Mouse (Mus musculus): ENCODE measurements at regions not wholly inside any gene's neighbourhood (a gene's known extent, or its start where the extent isn't known, plus 50 kb on each side); places are given as distances from the start of the nearest gene placed in this dataset.
A peak's percentile ranks its signal among the peaks of the same experiment; 100 is the strongest.

DNA sequence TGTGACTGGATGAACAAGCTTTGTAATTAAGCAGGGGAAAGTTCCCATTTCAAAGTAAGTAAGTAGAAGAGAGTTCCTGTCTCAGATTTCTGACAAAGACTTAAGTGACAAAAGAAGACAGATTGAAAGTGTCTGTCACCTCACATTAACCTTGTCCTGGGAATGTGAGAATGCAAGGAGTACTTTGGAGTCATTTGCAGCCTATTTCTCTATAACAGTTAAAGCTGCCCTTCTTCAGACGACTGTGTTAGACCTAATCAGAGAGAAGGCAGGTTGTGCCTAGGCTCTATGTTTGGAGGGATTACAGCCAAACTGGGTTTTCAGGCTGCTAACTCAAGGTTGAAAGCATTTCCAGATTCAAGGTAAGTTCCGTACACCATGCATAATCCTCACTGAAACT is 446.5 kb downstream of the Pdgfc start:
- no peak for ATAC-seq (ENCODE audit: low TSS enrichment)

- no peak for ATAC-seq (ENCODE audit: low TSS enrichment)
Observed at GRCm38 (mm10) chr3:81483363-81483762, 447.1 kb downstream of the Pdgfc start.

DNA sequence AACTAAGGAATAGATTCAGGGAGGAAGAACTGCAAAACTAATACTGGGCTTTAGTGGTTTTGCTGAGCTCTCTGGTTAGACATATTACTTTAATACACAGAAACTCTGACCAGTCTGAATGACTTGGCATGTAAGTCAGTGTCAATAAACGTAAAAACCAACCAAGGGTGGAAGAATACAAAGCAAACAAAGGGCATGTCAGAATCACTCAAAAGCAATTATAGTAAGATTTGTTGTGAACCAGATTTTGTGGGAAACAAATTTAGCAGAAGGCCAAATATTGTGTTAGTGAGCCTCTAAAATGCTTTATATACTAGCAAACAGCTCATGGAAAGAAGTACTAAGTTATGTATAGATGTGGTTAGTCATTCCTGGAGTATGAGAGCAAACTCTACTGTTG is 427.1 kb upstream of the Ctso start:
- ATAC-seq (ENCODE audit: low TSS enrichment): no peak

DNA sequence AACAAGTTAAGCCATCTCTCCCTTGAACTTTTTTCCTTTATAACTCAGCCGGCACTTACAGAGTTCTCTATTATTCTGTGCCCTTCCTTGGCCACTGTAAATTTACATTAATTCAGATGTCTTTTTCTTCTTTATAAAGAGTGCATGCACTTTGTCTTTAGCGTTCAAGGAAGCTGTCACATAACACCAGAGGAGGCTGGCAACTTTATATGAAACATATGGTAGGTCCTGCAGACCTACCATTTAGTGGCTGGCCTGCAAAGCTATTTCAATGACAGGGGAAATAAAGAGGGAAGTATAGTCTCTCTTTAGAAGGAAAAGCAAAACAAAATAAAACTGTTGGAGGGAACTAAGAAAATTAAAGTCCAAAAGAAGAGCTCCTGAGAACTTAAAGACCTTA is 423.8 kb upstream of the Ctso start:
- ATAC-seq (ENCODE audit: low TSS enrichment): no peak

GRCm38 (mm10) chr3:81521804-81522203 is 410.6 kb upstream of the Ctso start:
- ATAC-seq (ENCODE audit: low TSS enrichment): no peak

DNA sequence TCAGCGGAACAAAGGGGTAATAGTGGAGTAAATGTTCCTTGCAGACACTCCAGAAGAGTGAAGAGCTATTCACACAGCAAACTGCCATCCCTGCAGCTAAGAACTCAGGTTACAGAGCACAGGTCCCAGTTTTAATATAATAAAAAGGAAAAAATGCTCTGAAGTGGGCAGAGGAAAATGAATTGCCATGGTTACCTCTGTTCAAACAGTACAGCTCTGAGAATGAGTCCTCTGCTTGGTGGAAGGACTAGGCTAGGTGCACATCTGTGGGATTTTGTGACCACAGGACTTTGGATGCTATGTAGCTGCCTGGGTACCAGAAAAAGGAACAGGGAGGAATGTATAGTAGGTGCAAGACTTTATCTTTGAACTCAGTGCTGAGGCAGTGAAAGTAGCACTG is 401.5 kb upstream of the Ctso start:
- no peak; the same call in 1 of the 2 replicates for ATAC-seq (ENCODE audit: low TSS enrichment)

DNA sequence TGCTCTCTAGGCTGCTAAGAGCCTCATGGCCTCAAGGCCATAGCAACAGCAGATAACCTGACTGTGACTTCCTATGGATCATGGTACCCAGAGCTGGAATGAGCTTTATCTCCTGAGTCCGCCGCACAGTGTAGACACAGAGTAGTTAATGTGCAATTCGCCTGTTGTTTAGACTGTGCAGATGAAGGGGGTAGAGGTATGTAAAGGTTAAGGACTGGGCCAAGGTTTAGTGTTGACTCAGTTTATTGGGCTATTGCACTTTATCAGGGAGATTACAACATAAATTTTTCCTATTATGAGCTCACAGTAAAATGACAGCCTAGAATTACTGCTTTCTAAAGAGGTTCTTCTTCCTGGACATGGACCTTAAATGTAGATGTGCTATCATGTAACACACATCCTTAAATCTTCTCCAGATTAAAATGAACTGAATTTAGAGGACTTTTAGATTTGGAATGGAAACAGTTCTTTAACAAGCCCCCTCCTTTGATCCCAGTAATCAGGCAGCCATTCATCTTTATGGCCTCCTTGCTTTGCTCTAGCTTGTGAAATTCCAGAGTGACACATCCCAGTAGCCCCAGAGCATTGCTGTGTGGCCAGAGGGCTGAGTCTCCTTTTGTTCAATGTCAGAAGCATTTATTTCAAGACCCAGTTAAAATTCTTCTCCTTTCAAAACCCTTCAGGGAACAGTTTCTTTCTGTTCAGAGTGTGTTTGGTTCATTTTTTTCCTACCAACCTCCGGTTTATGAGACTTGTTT is 396.8 kb upstream of the Ctso start:
- no peak for ATAC-seq (ENCODE audit: low TSS enrichment)

DNA sequence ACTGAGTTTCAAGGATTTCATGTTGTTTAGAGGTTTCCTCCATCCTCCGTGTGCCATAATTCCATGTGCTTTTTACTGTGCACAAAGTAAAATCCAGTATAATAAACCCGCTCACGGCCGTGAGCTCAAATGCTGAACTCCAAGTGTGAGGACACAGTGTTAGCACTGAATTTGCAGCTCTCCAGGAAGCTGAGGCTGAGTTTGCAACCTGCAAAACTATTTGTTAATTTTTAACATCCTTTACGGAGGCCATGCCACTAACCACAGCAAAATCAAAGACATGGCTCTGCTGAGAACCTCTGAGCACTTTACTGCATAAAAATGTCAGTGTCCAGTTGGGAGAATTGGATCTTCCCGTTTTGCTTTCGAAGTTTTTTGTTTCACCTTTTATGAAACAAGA is 377.6 kb upstream of the Ctso start:
- ATAC-seq (ENCODE audit: low TSS enrichment): no peak

DNA sequence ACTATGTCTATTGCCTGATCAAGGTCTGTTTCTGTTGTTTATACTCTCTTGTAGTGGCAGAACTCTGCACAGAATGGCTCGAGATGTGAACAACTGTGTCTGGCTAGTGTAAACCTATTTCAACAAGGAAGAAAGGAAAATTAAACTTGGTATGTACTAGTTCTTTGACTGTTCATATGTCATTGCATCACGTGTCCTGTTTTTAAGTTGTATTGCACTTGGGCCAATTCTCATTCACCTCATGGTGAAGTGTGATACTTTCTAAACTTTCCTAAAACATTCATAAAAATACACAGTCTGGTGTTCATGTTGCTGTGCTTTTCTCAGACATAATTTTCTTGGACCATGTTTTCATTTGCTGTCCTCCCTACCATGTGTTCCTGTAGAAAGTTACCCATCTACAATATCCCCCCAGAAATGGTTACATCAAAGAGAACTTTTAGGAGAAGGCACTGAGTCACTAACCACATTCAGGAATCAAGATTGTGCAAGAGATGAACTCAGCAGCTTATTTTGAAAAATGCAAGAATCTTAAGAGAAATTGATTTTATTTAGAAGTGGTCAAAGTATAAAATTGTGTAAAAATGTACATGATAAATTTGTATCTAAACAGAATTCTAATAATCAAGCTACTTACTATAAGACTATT is 369.7 kb upstream of the Ctso start:
- ATAC-seq (ENCODE audit: low TSS enrichment): no peak

- no peak for ATAC-seq (ENCODE audit: low TSS enrichment)
Observed at GRCm38 (mm10) chr3:81563858-81564756, 368.3 kb upstream of the Ctso start.

DNA sequence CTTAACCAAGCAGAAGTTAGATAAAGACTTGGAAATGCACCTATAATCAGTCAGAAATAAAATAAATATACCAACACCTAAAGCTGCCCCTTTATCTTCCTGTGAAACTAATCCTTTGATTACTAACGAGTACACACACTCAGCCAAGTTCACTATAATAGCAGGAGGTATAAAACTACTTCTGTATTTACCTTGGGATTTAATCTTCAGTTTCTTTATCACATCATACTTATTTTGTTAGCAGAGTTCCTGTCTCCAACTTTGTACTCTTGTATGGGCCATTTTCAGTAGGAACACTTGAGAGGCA is 367.7 kb upstream of the Ctso start:
- no peak for ATAC-seq (ENCODE audit: low TSS enrichment)

DNA sequence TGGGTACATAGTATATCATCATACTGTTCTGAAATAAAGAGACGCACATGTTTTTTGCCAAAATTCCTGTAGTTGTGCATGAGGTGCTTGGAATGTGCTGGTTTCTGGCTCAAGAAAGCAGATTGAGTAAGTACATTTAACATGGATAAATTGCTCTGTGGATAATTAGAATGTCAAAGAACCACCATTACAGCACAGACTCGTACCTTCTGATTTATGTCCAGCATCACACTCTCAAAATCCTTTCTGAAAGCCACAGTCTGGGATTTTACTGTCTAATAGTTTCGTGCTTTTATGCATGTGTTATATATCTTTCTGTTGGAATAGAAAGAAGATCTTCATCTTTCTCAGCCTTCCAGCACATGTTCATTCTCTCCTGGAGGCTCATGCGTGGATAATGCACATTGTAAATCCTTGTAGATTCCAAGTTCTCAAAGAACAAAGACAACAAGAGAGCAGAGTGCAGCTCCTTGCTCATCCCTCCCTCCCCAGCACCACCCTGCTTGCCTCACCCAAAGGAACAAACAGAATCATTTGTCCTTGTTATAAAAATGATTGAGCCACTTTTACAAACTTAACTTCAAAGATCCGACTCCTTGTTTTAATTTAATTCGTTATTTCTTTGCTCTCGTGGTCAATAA is 348.9 kb upstream of the Ctso start:
- no peak for ATAC-seq (ENCODE audit: low TSS enrichment)

- peak; percentile 99 for ATAC-seq (ENCODE audit: low TSS enrichment)
Observed at GRCm38 (mm10) chr3:81589109-81589508, 343.3 kb upstream of the Ctso start.

GRCm38 (mm10) chr3:81629157-81629556 is 303.2 kb upstream of the Ctso start:
- no peak for ATAC-seq (ENCODE audit: low TSS enrichment)

- ATAC-seq (ENCODE audit: low TSS enrichment): no peak
Observed at GRCm38 (mm10) chr3:81658490-81658889, 273.9 kb upstream of the Ctso start.

DNA sequence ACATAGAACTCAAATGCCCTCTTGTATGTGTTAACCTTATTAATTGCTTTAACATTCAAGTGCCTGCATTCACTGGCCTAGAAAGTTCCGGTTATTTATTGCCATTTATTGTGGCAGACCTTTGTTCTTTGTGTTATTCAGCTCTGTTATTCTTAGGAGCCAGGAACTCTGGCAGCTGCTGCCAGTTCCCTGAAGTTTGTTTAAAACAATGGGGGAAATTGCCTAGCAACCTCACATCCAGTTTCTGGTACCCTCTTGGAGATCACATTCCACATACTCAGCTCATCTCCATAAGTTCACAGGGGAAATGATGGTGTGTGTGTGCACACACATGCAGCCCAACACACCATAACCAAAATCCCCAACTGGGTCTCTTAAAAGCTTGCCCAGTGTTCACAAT is 270.8 kb upstream of the Ctso start:
- no peak; the same call in 1 of the 2 replicates for ATAC-seq (ENCODE audit: low TSS enrichment)

GRCm38 (mm10) chr3:81666262-81666661 is 266.1 kb upstream of the Ctso start:
- no peak for ATAC-seq (ENCODE audit: low TSS enrichment)

DNA sequence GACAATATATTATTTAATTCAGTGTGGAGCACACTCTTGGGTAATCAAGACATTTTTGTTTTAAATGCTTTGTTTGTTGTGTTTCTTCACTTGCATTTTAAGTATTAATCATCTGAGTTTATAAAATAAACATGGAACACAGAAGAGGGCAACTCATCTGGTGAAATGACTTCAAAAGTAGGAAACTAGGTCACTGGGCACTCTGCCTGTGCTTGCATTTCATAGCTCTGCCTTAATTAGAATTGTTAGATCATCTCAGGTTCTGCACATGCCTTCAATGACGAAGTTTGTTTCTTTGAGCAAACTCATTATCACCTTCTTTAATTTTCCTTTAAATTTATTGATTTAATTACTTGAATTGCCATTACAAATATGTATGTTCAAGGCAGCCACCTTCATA is 255.8 kb upstream of the Ctso start:
- peak; percentile 67; the same call in 1 of the 2 replicates for ATAC-seq (ENCODE audit: low TSS enrichment)

- peak; percentile 97 for ATAC-seq (ENCODE audit: low TSS enrichment)
Observed at GRCm38 (mm10) chr3:81701974-81702697, 230.3 kb upstream of the Ctso start.

- ATAC-seq (ENCODE audit: low TSS enrichment): peak; percentile 84
Observed at GRCm38 (mm10) chr3:81718911-81719310, 213.5 kb upstream of the Ctso start.

- peak; percentile 89 for ATAC-seq (ENCODE audit: low TSS enrichment)
Observed at GRCm38 (mm10) chr3:81735463-81735862, 196.9 kb upstream of the Ctso start.

All from frontal cortex, adult (tissue).